Mouse (Mus musculus) mouse embryonic stem cell (cell line): ENCODE data around the gene Nmnat2.

Experiments
- in situ Hi-C, 2 experiments: fragments of 300-500 bp; cut with MboI; formaldehyde crosslinking; loops; 1 replicate in 1 of 2; 3 replicates in 1 of 2; pipeline ENCODE4 v1.14.3; 2019 to 2020; ENCODE audit warnings: low sequenced_read_pairs in 2 of 2, low pct_unique_long_range_greater_than_20kb in 1 of 2, mixed read lengths in 1 of 2; ENCODE audit not compliant: unreplicated experiment in 1 of 2

The Nmnat2 gene

DNA sequence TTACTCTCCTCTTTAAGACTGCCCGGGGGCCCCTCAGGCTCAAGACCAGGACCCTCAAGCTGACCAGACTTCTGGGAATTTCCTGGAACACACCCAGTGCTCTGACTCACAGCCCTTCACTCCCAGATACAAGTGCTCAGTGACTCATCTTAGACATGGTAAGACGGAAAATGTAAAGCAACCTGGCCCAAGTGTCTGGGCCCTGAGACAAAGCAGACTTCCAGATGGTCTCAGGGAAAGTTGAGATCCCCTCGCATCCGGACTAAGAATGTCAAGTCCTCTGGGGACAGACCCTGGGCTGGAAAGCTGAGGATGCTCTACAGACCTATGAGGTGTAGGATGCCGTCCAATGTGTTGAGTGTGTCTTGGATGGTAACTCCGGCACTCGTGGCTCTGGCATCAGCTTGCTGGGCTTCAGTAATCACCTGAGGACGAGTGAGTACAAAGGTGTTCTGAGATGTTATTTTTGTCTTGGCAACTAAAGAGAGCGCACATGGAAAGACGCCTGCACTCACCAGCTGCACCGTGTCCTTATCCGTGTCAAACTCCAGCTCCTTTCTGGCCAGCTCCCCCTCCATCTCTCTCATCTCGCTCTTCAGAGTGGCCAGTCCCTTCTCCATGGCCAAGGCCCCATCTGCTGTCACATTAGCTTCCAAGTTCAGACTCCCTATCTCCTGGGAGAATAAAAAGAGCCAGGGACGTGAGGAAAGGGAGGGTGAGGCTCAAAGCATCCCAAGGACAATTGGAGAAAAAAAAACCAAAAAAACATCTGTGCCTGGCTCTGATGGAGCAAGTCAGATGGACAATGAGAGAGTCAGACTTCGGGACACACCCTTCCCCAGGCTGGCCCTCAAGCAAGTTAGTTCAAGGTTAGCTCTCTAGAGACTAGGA is 171.9 kb downstream of the Nmnat2 start:
- in situ Hi-C loops: no loop called here

DNA sequence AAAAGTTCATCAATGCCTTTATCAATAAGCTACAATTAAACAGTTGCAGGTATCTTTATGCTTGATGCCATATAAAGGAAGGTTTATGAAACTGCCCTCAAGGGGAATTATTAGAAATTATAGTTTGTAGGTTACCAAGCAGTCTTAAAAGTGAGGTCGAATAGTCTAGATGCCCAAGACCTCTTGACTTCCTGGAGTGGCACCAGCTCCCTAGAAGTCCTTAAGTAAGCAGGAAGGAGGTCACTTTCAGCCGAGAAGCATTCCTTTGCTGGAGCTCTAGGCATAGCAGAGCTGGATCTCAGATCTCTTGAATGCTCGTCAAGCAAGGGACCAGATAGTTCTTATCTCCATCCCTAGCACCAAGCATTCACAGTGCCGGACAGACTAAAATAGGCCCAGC is 172.8 kb downstream of the Nmnat2 start:
- in situ Hi-C loops: no loop called here

DNA sequence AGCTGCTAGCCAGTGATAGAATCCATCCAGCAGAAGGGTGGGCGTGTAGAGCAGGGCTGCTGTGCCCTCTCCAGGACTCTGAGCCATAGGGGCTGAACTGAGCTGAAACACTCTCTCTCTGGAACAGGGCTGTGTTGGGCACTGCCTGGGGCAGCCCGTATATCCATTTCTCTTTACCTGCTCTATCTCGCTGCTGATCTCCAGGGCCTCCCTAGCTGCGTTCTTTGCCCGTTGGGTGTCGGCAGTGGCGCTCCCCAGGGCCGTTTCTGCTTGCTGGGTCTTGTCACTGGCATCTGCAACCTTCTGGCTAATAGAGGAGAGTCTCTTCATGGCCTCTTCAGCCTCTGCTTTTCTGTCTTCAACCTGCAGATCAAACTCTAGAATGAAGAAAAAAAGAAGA is 174.0 kb downstream of the Nmnat2 start:
- in situ Hi-C loops: no loop called here

- in situ Hi-C loops: no loop called here
Observed at GRCm38 (mm10) chr1:153129992-153130713, 175.4 kb downstream of the Nmnat2 start.

DNA sequence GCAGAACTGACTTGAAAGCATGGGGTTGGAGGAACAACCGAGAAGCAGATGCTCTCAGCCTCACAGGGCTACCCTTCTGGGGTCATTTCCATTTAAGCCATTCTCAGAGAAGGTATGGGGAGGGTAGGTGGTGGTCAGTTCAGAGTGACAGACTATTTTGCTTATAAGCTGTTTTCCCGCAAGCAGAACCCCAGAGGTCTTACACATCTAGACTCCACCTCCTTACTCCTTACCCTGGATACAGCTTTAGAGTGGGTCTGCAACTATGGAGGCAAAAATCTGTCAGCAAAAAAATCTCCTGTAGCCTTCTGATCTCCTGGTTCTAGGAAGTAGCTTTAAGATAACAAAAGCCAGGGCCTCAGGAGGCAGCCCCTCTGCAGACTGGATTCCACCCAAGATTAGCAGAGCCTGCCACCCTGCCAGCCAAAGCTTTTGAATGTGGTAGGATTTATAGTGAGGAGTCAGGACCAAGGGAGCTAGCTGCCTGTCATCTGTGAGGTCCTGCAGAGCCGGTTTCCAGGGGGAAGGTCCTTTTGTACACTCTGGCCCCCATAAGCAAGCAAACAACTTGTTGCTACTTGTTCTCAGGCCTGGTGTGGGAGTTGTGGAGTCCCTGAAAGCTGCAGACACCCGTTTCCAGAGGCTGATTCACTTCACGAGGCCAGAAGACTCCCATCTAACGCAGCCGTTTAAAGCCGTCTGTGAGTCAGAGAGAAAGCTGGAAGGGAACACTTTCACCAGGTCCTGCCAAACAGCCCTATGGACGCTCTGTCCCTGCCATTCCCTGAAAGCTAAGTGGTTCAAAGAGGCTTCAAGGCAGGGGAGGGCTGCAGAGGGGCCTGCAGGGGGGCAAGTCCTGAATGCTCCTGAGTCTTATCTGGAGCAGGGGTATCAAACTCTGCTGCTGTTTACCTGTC is 179.3 kb downstream of the Nmnat2 start:
- in situ Hi-C loops: no loop called here

- in situ Hi-C loops: no loop called here
Observed at GRCm38 (mm10) chr1:153136647-153137046, 181.9 kb downstream of the Nmnat2 start.

DNA sequence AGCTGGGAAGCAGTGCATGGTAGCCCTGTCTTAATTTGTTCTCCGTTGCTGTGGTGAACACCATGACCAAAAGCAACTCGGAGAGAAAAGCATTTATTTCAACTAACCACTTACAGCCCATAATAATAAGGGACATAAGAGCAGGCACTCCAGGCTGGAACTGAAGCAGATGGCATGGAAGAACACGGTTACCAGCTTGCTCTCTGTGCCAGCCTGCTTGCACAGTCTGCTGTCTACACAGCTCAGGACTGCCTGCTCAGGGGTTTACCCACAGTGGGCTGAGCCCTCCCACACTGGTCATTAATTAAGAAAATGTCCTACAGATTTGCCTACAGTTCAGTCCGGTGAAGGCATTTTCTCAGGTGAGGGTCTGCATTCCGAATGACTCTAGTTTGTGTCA is 183.7 kb downstream of the Nmnat2 start:
- in situ Hi-C loops: no loop called here

GRCm38 (mm10) chr1:153139635-153140034 is 184.8 kb downstream of the Nmnat2 start:
- in situ Hi-C loops: no loop called here

- in situ Hi-C loops: no loop called here
Observed at GRCm38 (mm10) chr1:153140265-153140664, 185.5 kb downstream of the Nmnat2 start.

DNA sequence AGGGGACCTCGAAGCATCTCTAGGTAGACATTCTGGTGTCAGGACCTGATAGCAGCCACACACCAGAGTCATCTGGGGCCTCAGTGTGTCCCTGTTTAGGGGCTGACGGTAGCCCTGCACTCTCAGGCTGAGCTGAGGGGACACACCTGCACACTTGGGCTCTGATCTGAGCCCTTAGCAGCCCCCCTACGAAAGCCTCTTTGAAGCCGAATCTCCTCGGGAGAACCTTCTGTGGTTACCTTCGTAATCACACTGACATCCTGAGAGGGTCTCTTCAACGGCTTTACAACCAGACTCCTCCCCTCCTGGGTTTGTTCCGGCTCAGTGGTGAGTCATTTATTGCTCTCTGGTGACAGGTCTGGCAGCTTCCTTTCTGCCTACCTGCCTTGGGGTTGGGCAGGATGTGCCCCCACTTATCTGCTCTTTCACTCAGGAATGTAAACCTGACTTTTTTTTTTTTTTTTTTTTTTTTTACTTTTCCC is 186.0 kb downstream of the Nmnat2 start:
- in situ Hi-C loops: no loop called here

DNA sequence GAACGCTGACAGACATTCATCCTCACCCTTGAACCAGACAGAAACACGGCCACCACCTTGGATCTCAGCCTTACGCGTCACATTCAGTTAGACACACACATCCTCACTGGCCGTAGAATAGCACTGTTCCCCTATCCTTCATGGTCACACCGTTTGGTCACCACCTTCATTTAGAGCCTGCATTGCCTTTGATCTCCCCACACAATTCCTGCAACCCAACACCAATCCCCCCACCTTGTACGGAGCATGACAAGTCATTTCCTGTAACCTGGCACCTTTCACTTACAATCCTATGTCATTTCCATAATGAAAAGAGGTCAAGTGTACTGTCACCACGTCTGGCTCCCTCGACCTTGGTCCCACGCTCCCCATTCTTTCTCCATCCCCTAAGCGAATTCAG is 189.2 kb downstream of the Nmnat2 start:
- in situ Hi-C loops: no loop called here

- in situ Hi-C loops: no loop called here
Observed at GRCm38 (mm10) chr1:153145791-153146190, 191.0 kb downstream of the Nmnat2 start.

DNA sequence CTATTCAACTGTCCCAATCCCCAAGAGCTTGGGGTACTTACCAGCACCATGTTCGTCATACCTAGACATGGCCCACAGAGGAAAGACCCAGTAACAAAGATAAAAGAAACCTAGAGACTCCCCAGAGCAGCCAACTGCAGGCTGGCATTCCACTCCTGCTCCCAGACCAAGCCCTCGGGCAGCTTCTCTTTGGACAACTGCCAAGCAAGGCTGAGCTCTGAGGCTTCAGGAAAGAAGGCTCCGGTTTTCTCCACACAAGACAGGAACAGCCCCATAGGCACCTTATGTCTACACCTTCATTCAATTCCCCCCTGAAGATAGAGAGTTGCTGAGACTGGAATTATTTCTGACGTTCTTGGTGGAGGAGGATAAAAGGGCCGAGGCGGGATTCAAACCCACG is 197.8 kb downstream of the Nmnat2 start:
- in situ Hi-C loops: no loop called here

DNA sequence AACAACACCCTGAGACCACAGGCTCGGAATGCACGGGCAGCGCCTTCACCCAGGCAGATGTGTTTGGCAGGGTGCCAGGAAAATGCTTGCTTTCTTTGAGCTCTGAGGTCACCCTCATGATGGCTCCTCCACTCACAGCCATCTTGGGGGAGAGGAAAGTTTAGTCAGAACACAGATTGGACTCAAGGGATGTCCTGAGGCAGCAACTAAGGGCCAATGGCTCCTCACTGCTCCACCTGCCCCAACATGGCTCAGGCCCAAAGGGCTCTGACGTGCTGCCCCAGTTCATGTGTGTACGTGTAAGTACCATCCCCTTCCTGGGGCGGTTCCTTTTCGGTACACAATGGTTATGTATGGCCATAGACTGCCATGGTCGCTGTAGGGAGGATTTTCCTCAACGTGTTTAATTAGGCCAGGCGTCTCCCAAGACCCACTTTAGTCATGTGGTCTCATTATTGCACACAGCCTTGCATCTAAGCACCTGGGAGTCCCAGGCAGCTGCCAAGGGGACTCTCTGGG is 198.9 kb downstream of the Nmnat2 start:
- in situ Hi-C loops: no loop called here

DNA sequence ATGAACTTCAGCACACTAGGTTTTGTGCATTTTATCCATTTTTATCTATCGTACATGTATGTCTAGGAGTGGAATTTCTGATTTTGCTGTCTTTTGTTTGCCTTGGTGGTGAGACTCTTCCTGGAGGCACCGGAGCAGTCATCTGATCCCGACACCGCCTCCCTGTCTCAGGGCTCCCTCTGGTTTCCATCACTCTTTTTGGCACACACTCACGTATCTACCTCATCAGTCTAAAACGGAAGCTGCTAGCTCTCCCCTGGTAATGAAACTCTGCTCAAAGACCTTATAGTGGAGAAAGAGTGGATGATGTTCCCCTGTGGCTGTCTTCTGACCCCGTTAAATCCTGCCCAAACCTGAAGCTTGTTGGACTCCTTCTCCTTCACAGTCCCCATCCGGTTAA is 200.6 kb downstream of the Nmnat2 start:
- in situ Hi-C loops: no loop called here

- in situ Hi-C loops: no loop called here
Observed at GRCm38 (mm10) chr1:153157021-153157623, 202.3 kb downstream of the Nmnat2 start.

DNA sequence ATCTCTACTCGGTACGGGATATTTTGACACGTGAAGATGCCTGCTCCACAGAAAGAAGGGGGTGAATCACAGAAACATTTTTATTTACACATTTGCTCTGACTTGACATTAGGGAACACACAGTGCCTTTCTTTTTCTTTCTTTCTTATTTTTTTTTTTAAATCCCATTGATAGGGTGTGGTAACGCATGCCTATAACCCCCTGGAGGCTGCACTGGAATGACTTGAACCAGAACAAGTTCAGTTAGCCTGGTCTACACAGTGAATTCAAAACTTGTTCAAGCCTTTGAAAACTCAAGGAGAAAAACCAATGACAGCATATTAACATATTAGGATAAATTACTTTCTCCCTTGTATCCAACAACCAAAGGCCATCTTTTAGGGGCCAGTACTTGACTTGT is 204.3 kb downstream of the Nmnat2 start:
- in situ Hi-C loops: no loop called here

- in situ Hi-C loops: no loop called here
Observed at GRCm38 (mm10) chr1:153163831-153164230, 209.0 kb downstream of the Nmnat2 start.
